Mouse (Mus musculus) megakaryocyte progenitor cell, adult 5-6 weeks (primary cell): ENCODE measurements at regions not wholly inside any gene's neighbourhood (a gene's known extent, or its start where the extent isn't known, plus 50 kb on each side); places are given as distances from the start of the nearest gene placed in this dataset.

Experiments used
- ATAC-seq: replicated peaks from 2 replicates; pipeline ENCODE4 v1.8.0; 2016; ENCODE audit warnings: mild to moderate bottlenecking, moderate TSS enrichment, inconsistent platforms; ENCODE audit not compliant: poor library complexity

GRCm38 (mm10) chr6:147199955-147200354, 64.0 kb downstream of the Pthlh start:
- ATAC-seq = no peak

DNA sequence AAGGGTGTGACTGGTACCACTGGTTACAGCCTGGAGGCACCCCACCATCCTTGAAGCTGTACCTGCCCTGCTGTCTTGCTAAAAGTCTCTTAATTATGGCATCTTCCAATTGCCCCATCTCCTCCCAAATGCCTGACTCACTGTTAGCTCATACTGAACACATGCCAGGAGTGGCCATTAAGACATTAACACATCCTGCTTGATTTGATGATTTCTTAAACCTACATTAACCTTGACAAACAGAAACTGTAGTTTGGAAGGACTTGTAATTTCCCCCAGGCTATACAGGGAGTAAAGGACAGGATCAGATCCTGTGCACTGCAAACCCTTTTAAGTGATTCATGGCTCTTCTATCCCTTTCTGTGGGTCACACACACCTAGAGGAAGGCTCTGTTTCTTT, 64.6 kb downstream of the Pthlh start:
- no peak for ATAC-seq

GRCm38 (mm10) chr6:147196432-147196831, 67.6 kb downstream of the Pthlh start:
- ATAC-seq = no peak

GRCm38 (mm10) chr6:147195277-147195676, 68.7 kb downstream of the Pthlh start:
- peak; percentile 54 for ATAC-seq

- ATAC-seq = peak; percentile 58
Observed at GRCm38 (mm10) chr6:147187710-147188109, 76.3 kb downstream of the Pthlh start.

DNA sequence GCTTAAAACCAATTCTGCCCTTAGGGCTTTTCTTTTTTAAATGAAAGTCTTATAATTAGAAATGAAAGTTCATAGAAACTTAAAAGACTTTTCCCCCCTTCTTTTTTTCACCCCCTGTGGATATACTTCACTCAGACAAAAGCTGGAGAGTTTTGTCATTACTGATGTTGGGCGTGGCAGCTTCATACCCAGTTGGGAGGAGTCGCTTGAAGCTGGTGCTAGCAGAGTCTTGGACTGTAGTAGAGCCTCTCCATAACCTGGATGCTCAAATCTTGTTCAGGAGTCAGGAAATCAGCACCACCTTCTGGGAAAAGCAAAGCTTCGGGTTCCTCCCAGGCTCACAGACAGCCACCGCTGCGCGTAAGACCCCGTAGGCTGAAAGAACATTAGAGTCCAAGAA, 85.7 kb downstream of the Pthlh start:
- no peak for ATAC-seq

- ATAC-seq = no peak
Observed at GRCm38 (mm10) chr6:147176176-147176575, 85.0 kb downstream of the Klhl42 start.
